ENCODE assay signal across 10 mouse cellular contexts in the genomic region with DNA sequence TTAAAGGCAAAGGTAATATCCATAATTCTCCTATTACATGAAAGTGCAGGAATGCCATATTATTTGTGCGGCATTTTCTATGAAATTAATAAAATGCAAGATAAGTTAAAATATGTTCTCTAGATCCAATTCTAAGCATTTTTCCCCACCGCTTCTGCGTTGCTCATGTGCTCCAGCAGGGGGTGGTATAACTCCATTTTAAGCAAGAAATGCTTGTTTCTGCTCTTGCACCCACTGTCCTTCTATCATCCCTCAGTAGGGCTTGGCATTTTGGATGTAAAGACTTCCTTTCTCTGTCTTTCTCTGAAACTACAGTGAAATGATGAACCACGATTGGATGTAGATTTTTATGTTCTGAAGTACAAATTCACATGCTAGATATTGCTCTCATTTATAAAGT. TPM values are rescaled to one million over a fixed set of nuclear protein-coding genes. Genes with fewer than 3 reads are reported as not detected.
DNase-seq lines count a peak whose midpoint lies in the region; ATAC-seq and TF ChIP-seq lines count a peak whose summit lies in the region.
"Had no signal": no experiment of that assay in that cellular context is flagged by ENCODE, and none has a peak within 500 bp of the region (broad histone marks: within the 10 kb centered on the region; RNA-seq: fewer than 3 reads in every experiment).

No protein-coding gene starts in this region.

- H3K27ac ChIP-seq in forebrain, embryonic 11.5 days (ENCODE audit: low read depth, low read length): no peak overlapping the region
- no peak overlapping the region for H3K27ac ChIP-seq in kidney, postnatal 0 days
- no peak overlapping the region for H3K27ac ChIP-seq in liver, postnatal 0 days (ENCODE audit: low read depth)
- H3K27ac ChIP-seq: heart, embryonic 15.5 days had no signal

- peak; percentile 14 for DNase-seq in thymus, postnatal 4 days
- no peak for DNase-seq in thymus, postnatal 14 days
- DNase-seq in forebrain, embryonic 11.5 days (ENCODE audit: low spot score): peak; percentile 63
- peak; percentile 64 for DNase-seq in kidney, postnatal 0 days (ENCODE audit: low spot score)
- no peak for DNase-seq in liver, postnatal 0 days
- peak; percentile 65 for DNase-seq in right cerebral cortex, postnatal 25 days
- no peak for DNase-seq in thymus, postnatal 36 days

- H3K4me2 ChIP-seq in forebrain, embryonic 11.5 days (ENCODE audit: low read depth, low read length, severe bottlenecking): no peak overlapping the region
- H3K4me2 ChIP-seq in kidney, postnatal 0 days (ENCODE audit: low read length): no peak overlapping the region
- no peak overlapping the region for H3K4me2 ChIP-seq in liver, postnatal 0 days (ENCODE audit: low read depth, low read length)
- H3K4me2 ChIP-seq: heart, embryonic 15.5 days had no signal

- H3K36me3 ChIP-seq in forebrain, embryonic 11.5 days (ENCODE audit: control insufficient read depth, insufficient read depth, low read length): no peaks in the 10 kb centered on the region
- no peaks in the 10 kb centered on the region for H3K36me3 ChIP-seq in kidney, postnatal 0 days (ENCODE audit: insufficient read depth, low read length)
- no peaks in the 10 kb centered on the region for H3K36me3 ChIP-seq in liver, postnatal 0 days (replicated peaks; ENCODE audit: insufficient read depth, low read length)
- H3K36me3 ChIP-seq: heart, embryonic 15.5 days had no signal

- no peak for TF ChIP-seq EP300 in liver, postnatal 0 days (IDR thresholded peaks at IDR 0.05; ENCODE audit: low read depth)

- TF ChIP-seq CTCF in kidney, postnatal 0 days (IDR thresholded peaks at IDR 0.05; ENCODE audit: low read depth): peak; percentile 82
- TF ChIP-seq CTCF in liver, postnatal 0 days (IDR thresholded peaks at IDR 0.05; ENCODE audit: low read depth): peak; percentile 71

- ATAC-seq in cerebellum, adult (ENCODE audit: insufficient number of reproducible peaks, low FRiP score, low TSS enrichment): 0 out of 2 replicates have a peak, but pooled peaks have one; percentile 28
- ATAC-seq in forebrain, embryonic 11.5 days (replicated peaks; ENCODE audit: low FRiP score): no peak
- no peak for ATAC-seq in kidney, postnatal 0 days (replicated peaks; ENCODE audit: low FRiP score, low read depth)
- ATAC-seq in liver, postnatal 0 days: no peak

- WGBS in forebrain, embryonic 11.5 days: 7% methylated on average over 4 of the region's 4 CpGs
- 10% methylated on average over 4 of the region's 4 CpGs for WGBS in kidney, postnatal 0 days
- WGBS in liver, postnatal 0 days (ENCODE audit: insufficient replicate concordance): 8% methylated on average over 4 of the region's 4 CpGs

- H3K4me3 ChIP-seq in forebrain, embryonic 11.5 days (ENCODE audit: low read depth, low read length): no peak overlapping the region; the same call in 1 of the 2 replicates
- no peak overlapping the region for H3K4me3 ChIP-seq in kidney, postnatal 0 days (replicated peaks; ENCODE audit: low read depth, low read length)
- no peak overlapping the region for H3K4me3 ChIP-seq in liver, postnatal 0 days (ENCODE audit: low read depth, low read length)
- H3K4me3 ChIP-seq: heart, embryonic 15.5 days had no signal

- peaks cover 2% of the 10 kb centered on the region; the same call in 1 of the 2 replicates for H3K4me1 ChIP-seq in forebrain, embryonic 11.5 days (replicated peaks; ENCODE audit: control insufficient read depth, insufficient read depth, low read length)
- H3K4me1 ChIP-seq in kidney, postnatal 0 days (replicated peaks; ENCODE audit: insufficient read depth, low read length): no peaks in the 10 kb centered on the region; the same call in 1 of the 2 replicates
- H3K4me1 ChIP-seq in liver, postnatal 0 days (ENCODE audit: insufficient read depth): peaks cover 2% of the 10 kb centered on the region; the same call in 1 of the 2 replicates

- H3K9me3 ChIP-seq in forebrain, embryonic 11.5 days (ENCODE audit: control insufficient read depth, low read length): no peaks in the 10 kb centered on the region
- no peaks in the 10 kb centered on the region for H3K9me3 ChIP-seq in kidney, postnatal 0 days (replicated peaks; ENCODE audit: low read length)
- no peaks in the 10 kb centered on the region for H3K9me3 ChIP-seq in liver, postnatal 0 days (ENCODE audit: low read length)
- H3K9me3 ChIP-seq: heart, embryonic 15.5 days had no signal

- no peak overlapping the region for H3K9ac ChIP-seq in forebrain, embryonic 11.5 days (ENCODE audit: low read length)
- no peak overlapping the region for H3K9ac ChIP-seq in kidney, postnatal 0 days (ENCODE audit: low read depth, low read length)
- H3K9ac ChIP-seq in liver, postnatal 0 days (replicated peaks): no peak overlapping the region
- H3K9ac ChIP-seq: heart, embryonic 15.5 days had no signal

- H3K27me3 ChIP-seq in forebrain, embryonic 11.5 days (ENCODE audit: control insufficient read depth, insufficient read depth, low read length): no peaks in the 10 kb centered on the region; the same call in 1 of the 2 replicates
- H3K27me3 ChIP-seq in kidney, postnatal 0 days (ENCODE audit: insufficient read depth, low read length): no peaks in the 10 kb centered on the region
- peaks cover 12% of the 10 kb centered on the region for H3K27me3 ChIP-seq in liver, postnatal 0 days (ENCODE audit: insufficient read depth, low read length)
- H3K27me3 ChIP-seq: heart, embryonic 15.5 days had no signal

RNA-seq across cellular contexts. Expression of a gene that starts 1.5 kb away (rescaled TPM):
- polyA plus RNA-seq in forebrain, embryonic 11.5 days (2014; fragmentation: Nextera tagmentation; extraction: Ambion mirVana): 3.4 and 4.2 TPM in 2 replicates
- 0.18 and 0.26 TPM in 2 replicates for polyA plus RNA-seq in kidney, postnatal 0 days (2015; fragmentation: Nextera tagmentation; extraction: Ambion mirVana)
- polyA plus RNA-seq in liver, postnatal 0 days (2015; fragmentation: Nextera tagmentation; extraction: Ambion mirVana): not detected in 2 replicates
- polyA plus RNA-seq: spleen, adult 2 months had no signal

Comparison
In these comparisons a context has a peak if more than half of its experiments do, and no peak if none do; other contexts are left out.
1. DNase-seq: peak in thymus, postnatal 4 days (single experiment), forebrain, embryonic 11.5 days (single experiment), kidney, postnatal 0 days (single experiment) and right cerebral cortex, postnatal 25 days (single experiment); none in thymus, postnatal 14 days (single experiment), liver, postnatal 0 days (single experiment) and thymus, postnatal 36 days (0 of 2).